Mouse (Mus musculus) testis, adult 2 months (tissue): Measurements from ENCODE around the gene Pip4k2b.

Experiments
- CTCF ChIP-seq: fragments of 200-500 bp; IDR thresholded peaks from 2 replicates; pipeline ENCODE4 v1.5.1; 2012; ENCODE audit warnings: low read depth, mild to moderate bottlenecking, inconsistent platforms, low read length, moderate library complexity; ENCODE audit not compliant: control insufficient read depth, insufficient read depth, insufficient replicate concordance
- POLR2A ChIP-seq: fragments of 200-500 bp; IDR thresholded peaks from 2 replicates; pipeline ENCODE4 v1.6.1; 2012; ENCODE audit warnings: low read depth, mild to moderate bottlenecking, inconsistent platforms, low read length, moderate library complexity; ENCODE audit not compliant: control insufficient read depth

- TF ChIP-seq CTCF = no peak
- TF ChIP-seq POLR2A = no peak
Observed at GRCm38 (mm10) chr11:97701581-97702392, 42.7 kb downstream of the Pip4k2b start.
